Mouse (Mus musculus) frontal cortex, adult 2 months (tissue): ENCODE results near the gene Dchs1. TPM values are rescaled to one million over a fixed set of nuclear protein-coding genes. Genes with fewer than 3 reads are reported as not detected.

ENCODE experiments used
- DNase-seq, 2 experiments: peaks; one replicate each; pipeline ENCODE4 v3.0.0; 2022; ENCODE audit warnings: low spot score in 1 of 2; ENCODE audit errors: extremely low spot score in 1 of 2
- polyA plus RNA-seq: library from polyadenylated mRNA; depleted of rRNA; stranded (reverse); fragments of >200 nt; gene quantifications from 2 replicates; pipeline ENCODE4 v1.2.3, GENCODE M21; 2012; rRNA removed

The Dchs1 gene
- polyA plus RNA-seq, 1 experiment: 10.5 TPM

- DNase-seq: no peak
Observed at GRCm38 (mm10) chr7:105715366-105715765, 72.1 kb downstream of the Dchs1 start.

DNA sequence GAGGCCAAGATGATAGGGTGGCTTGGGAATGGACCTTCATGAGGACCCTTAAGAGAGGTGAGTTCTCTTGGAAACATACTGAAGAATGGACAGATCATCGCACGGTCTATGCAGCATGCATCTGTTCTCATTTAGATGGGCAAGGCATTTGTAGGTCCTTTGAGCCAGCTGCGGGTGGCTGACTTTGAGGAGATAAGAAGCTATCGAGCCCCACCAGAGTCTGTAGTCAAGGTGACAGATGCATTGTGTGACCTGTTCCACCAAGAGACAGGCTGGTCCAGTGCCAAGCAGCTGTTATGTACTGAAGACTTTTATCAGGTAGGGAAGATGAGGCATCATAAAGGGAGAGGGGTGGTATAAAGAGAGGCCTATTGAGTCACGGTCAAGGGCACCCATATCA is 78.7 kb downstream of the Dchs1 start:
- no peak for DNase-seq

GRCm38 (mm10) chr7:105703816-105704215 is 83.6 kb downstream of the Dchs1 start:
- no peak for DNase-seq

DNA sequence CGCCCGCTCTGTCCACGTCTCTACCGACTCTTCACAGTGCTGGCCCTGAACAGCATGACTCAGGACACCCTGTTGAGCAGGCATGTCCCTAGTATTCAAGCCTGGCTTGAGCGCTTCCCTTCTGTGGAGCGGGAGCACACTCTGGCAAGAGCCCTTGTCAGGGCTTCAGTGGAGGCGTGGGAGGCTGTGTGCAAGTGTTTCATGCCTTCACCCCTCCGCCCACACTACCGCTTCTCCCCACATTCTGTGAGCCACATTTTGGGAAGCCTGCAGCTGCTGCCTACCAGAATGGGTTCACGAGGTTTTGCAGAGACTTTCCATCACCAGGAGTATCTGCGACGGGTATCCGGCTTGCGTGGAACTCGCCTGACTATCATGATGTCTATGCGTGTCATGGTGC is 84.3 kb downstream of the Dchs1 start:
- DNase-seq: peak; percentile 14 to 55

Other genes starting within 250 kb of the Dchs1 start
- gene Smpd1, start 233.3 kb downstream of the Dchs1 start, polyA plus RNA-seq: 79.1 and 84.3 TPM in 2 replicates
- gene Apbb1, start 206.0 kb downstream of the Dchs1 start, polyA plus RNA-seq: 480 and 492 TPM in 2 replicates
- 0.40 and 0.90 TPM in 2 replicates for gene Hpx, start 187.5 kb downstream of the Dchs1 start, polyA plus RNA-seq
- gene Trim3, start 154.1 kb downstream of the Dchs1 start, polyA plus RNA-seq: 137 and 154 TPM in 2 replicates
- gene Timm10b, start 147.6 kb downstream of the Dchs1 start, polyA plus RNA-seq: 108 and 129 TPM in 2 replicates
- 107 and 127 TPM in 2 replicates for gene Arfip2, start 147.2 kb downstream of the Dchs1 start, polyA plus RNA-seq
- gene Gm45799, start 147.1 kb downstream of the Dchs1 start, polyA plus RNA-seq: 50.7 and 53.2 TPM in 2 replicates
- gene Dnhd1, start 136.8 kb downstream of the Dchs1 start, polyA plus RNA-seq: 6.9 and 11.5 TPM in 2 replicates
- 145 and 158 TPM in 2 replicates for gene Ilk, start 51.1 kb downstream of the Dchs1 start, polyA plus RNA-seq
- gene Rrp8, start 50.3 kb downstream of the Dchs1 start, polyA plus RNA-seq: 9.5 and 10.0 TPM in 2 replicates
- 175 and 184 TPM in 2 replicates for gene Taf10, start 43.3 kb downstream of the Dchs1 start, polyA plus RNA-seq
- gene Tpp1, start 35.4 kb downstream of the Dchs1 start, polyA plus RNA-seq: 97.5 and 98.8 TPM in 2 replicates
- 138 and 139 TPM in 2 replicates for gene Mrpl17, start 23.4 kb upstream of the Dchs1 start, polyA plus RNA-seq
- gene Gm4070, start 166.3 kb upstream of the Dchs1 start, polyA plus RNA-seq: 1.4 and 1.6 TPM in 2 replicates